Mouse (Mus musculus) ovary, adult 10 weeks (tissue): Measurements from ENCODE around the gene Lamb1. TPM values are rescaled to one million over a fixed set of nuclear protein-coding genes. Genes with fewer than 3 reads are reported as not detected.

Experiments
- polyA plus RNA-seq: library from polyadenylated mRNA; stranded (reverse); fragments of 350-450 nt; fragmentation: Illumina TruSeq; extraction: RNeasy Lipid Tissue Mini Kit (QIAGEN cat#74804); gene quantifications from one replicate; pipeline ENCODE4 v1.2.3, GENCODE M21; 2014

Lamb1 gene
- polyA plus RNA-seq: 68.5 TPM

GRCm38 (mm10) chr12:31265005-31265721, at the start of gene Lamb1:
Lamb1 (plus strand) TSS chr12:31265234.

GRCm38 (mm10) chr12:31240470-31240869, 24.6 kb upstream of the Lamb1 start, which contains the start of gene Gm6993:
Gm6993 (plus strand) TSS chr12:31240770.

GRCm38 (mm10) chr12:31350944-31351928, 86.2 kb downstream of the Lamb1 start, which contains the start of gene Dld:
Dld (minus strand) TSS chr12:31351453.

Other genes starting within 250 kb of the Lamb1 start
- gene Fam110c, start 191.4 kb upstream of the Lamb1 start, polyA plus RNA-seq: 29.7 TPM
- gene Gm6993, start 24.5 kb upstream of the Lamb1 start, polyA plus RNA-seq: not detected
- 475 TPM for gene Dld, start 86.2 kb downstream of the Lamb1 start, polyA plus RNA-seq
- 1.3 TPM for gene Slc26a3, start 125.6 kb downstream of the Lamb1 start, polyA plus RNA-seq
- 66.4 TPM for gene Cbll1, start 234.4 kb downstream of the Lamb1 start, polyA plus RNA-seq